Mouse (Mus musculus): ENCODE results near the gene Tas2r114. TPM values are rescaled to one million over a fixed set of nuclear protein-coding genes. Genes with fewer than 3 reads are reported as not detected.

The Tas2r114 gene
- total and polyA plus RNA-seq, 3 experiments = not detected

DNA sequence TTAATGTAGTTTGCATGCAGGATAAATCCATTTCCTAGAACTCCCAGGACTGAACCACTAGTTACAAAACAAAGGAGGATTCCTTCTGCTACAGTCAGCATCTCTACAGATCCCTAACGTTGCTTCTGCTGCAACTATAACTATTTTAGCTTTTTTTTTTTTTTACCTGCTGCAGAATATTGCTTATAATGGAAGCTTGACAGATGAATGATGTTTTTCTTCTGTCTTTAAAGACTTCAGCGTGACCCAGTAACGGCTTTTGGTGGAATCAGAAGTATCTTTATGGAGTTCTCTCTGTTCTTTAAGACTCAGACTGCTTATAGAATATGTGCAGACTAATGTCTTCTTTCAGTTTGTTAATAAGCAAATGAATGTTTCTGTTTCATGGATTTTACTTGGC is 11.1 kb downstream of the Tas2r114 start, which contains the start of gene Tas2r106:
TSS of gene Tas2r106 (minus strand) at position 101 of the 400 bp plus-strand sequence.
- Histone ChIP-seq H3K36me3 (replicated peaks in 1 of 2; ENCODE audit: control insufficient read depth in 1 of 2, insufficient read depth in 1 of 2, low read length in 1 of 2) (no peaks in the 10 kb centered on the region), H3K4me2 (ENCODE audit: insufficient read depth, low read depth, poor library complexity, severe bottlenecking) (no peak within 1 kb of the TSS), H3K9me3 (replicated peaks; ENCODE audit: low read length) (peaks cover 17% of the 10 kb centered on the region), H3K27me3 (replicated peaks) (no peaks in the 10 kb centered on the region), H3K27ac (ENCODE audit: insufficient read depth, low read depth) (no peak within 1 kb of the TSS), H3K4me3 (replicated peaks in 1 of 3; ENCODE audit: low read depth in 2 of 3, low read length in 2 of 3, poor library complexity in 1 of 3) (no peak within 1 kb of the TSS), H3K79me2 (replicated peaks; ENCODE audit: control insufficient read depth, extremely low read depth, insufficient read depth, poor library complexity, severe bottlenecking) (no peaks in the 10 kb centered on the region), H3K4me1 (ENCODE audit: control insufficient read depth in 1 of 2, insufficient read depth in 2 of 2) (no peaks in the 10 kb centered on the region), H3K9ac (ENCODE audit: insufficient read depth, low read depth) (no peak within 1 kb of the TSS)
- TF ChIP-seq MAZ (IDR thresholded peaks at IDR 0.05; ENCODE audit: low read depth, low read length) (no peak), JUND (conservative IDR thresholded peaks at IDR 0.05; ENCODE audit: low read depth, low read length) (no peak), MAFK (IDR thresholded peaks at IDR 0.05; ENCODE audit: insufficient replicate concordance, low read length) (no peak), E2F4 (IDR thresholded peaks at IDR 0.05; ENCODE audit: insufficient replicate concordance, low read depth, low read length) (no peak), PAX5 (IDR thresholded peaks at IDR 0.05; ENCODE audit: low read length) (no peak), POLR2A (IDR thresholded peaks at IDR 0.05; ENCODE audit: low read depth, low read length) (no peak), RCOR1 (conservative IDR thresholded peaks at IDR 0.05; ENCODE audit: low read depth, low read length) (no peak), UBTF (IDR thresholded peaks at IDR 0.05; ENCODE audit: low read depth, low read length) (no peak)
- no peak for DNase-seq (ENCODE audit: extremely low read depth)
- in situ Hi-C loops (cut with MboI; ENCODE audit: low pct_ligation_motif_present, low pct_unique_long_range_greater_than_20kb, low sequenced_read_pairs) (no loop called here), dilution Hi-C loops (cut with MboI; ENCODE audit: extremely low pct_ligation_motif_present, extremely low pct_unique_long_range_greater_than_20kb, low sequenced_read_pairs) (no loop called here)

DNA sequence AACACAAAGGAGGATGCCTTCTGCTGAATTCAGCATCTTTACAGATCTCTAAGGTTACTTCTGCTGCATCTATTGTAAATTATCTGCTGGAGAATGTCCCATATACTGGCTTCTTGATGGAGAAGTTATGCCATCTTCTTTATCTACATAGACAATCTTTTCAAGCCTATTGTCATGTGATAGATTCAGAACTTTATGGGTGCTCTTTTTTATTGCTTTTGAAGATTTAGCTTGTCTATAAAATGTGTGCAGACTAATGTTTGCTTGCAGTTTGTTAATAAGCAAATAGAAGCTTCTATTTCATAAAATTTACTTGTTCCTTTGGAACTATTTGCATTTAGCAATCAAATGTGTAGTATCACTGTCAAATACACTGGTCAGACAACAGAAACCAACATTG is 29.8 kb downstream of the Tas2r114 start, which contains the start of gene Tas2r107:
TSS of gene Tas2r107 (minus strand) at position 101 of the 400 bp plus-strand sequence.
- Histone ChIP-seq H3K27ac (ENCODE audit: insufficient read depth, low read depth) (no peak within 1 kb of the TSS), H3K79me2 (replicated peaks; ENCODE audit: control insufficient read depth, extremely low read depth, insufficient read depth, poor library complexity, severe bottlenecking) (no peaks in the 10 kb centered on the region), H3K4me3 (replicated peaks in 1 of 3; ENCODE audit: low read depth in 2 of 3, low read length in 2 of 3, poor library complexity in 1 of 3) (no peak within 1 kb of the TSS), H3K9me3 (replicated peaks; ENCODE audit: low read length) (peaks cover 10% of the 10 kb centered on the region), H3K4me1 (ENCODE audit: control insufficient read depth in 1 of 2, insufficient read depth in 2 of 2) (no peaks in the 10 kb centered on the region), H3K9ac (ENCODE audit: insufficient read depth, low read depth) (no peak within 1 kb of the TSS), H3K27me3 (replicated peaks) (no peaks in the 10 kb centered on the region), H3K36me3 (replicated peaks in 1 of 2; ENCODE audit: control insufficient read depth in 1 of 2, insufficient read depth in 1 of 2, low read length in 1 of 2) (no peaks in the 10 kb centered on the region), H3K4me2 (ENCODE audit: insufficient read depth, low read depth, poor library complexity, severe bottlenecking) (no peak within 1 kb of the TSS)
- DNase-seq (ENCODE audit: extremely low read depth) = no peak
- in situ Hi-C loops (cut with MboI; ENCODE audit: low pct_ligation_motif_present, low pct_unique_long_range_greater_than_20kb, low sequenced_read_pairs) = no loop called here
- dilution Hi-C loops (cut with MboI; ENCODE audit: extremely low pct_ligation_motif_present, extremely low pct_unique_long_range_greater_than_20kb, low sequenced_read_pairs) = no loop called here
- TF ChIP-seq TCF12 (IDR thresholded peaks at IDR 0.05; ENCODE audit: low read depth, low read length) (no peak), CHD2 (IDR thresholded peaks at IDR 0.05; ENCODE audit: low read length) (no peak), GABPA (IDR thresholded peaks at IDR 0.05; ENCODE audit: insufficient replicate concordance, low read depth, low read length) (no peak), ZC3H11A (IDR thresholded peaks at IDR 0.05; ENCODE audit: low read depth, low read length) (no peak), CTCF (conservative IDR thresholded peaks at IDR 0.05 in 1 of 2, IDR thresholded peaks at IDR 0.05 in 1 of 2; ENCODE audit: low read depth in 2 of 2, low read length in 2 of 2) (no peak), ZKSCAN1 (IDR thresholded peaks at IDR 0.05; ENCODE audit: borderline replicate concordance, low read depth, low read length) (no peak), JUN (IDR thresholded peaks at IDR 0.05; ENCODE audit: insufficient read depth, low read depth, low read length) (no peak), MAFK (IDR thresholded peaks at IDR 0.05; ENCODE audit: insufficient replicate concordance, low read length) (no peak), PAX5 (IDR thresholded peaks at IDR 0.05; ENCODE audit: low read length) (no peak), SIN3A (IDR thresholded peaks at IDR 0.05; ENCODE audit: low read length) (no peak), RAD21 (IDR thresholded peaks at IDR 0.05; ENCODE audit: low read depth, low read length) (no peak), ZMIZ1 (IDR thresholded peaks at IDR 0.05; ENCODE audit: low read depth, low read length) (no peak), UBTF (IDR thresholded peaks at IDR 0.05; ENCODE audit: low read depth, low read length) (no peak), IRF4 (IDR thresholded peaks at IDR 0.05; ENCODE audit: low read depth, low read length) (no peak), HCFC1 (IDR thresholded peaks at IDR 0.05; ENCODE audit: low read depth, low read length) (no peak), MAX (IDR thresholded peaks at IDR 0.05; ENCODE audit: low read length) (no peak), E2F4 (IDR thresholded peaks at IDR 0.05; ENCODE audit: insufficient replicate concordance, low read depth, low read length) (no peak)

Other genes starting within 250 kb of the Tas2r114 start
- gene 5430401F13Rik, start 203.7 kb downstream of the Tas2r114 start, total RNA-seq (2012; rRNA removed) = not detected in 2 replicates
- not detected in 2 replicates for gene 5430401F13Rik, start 203.7 kb downstream of the Tas2r114 start, total RNA-seq (2014; rRNA removed)
- gene 5430401F13Rik, start 203.7 kb downstream of the Tas2r114 start, polyA plus RNA-seq (2012; ENCODE audit: insufficient read length, low read depth) = not detected in 2 replicates
- not detected in 2 replicates for gene Gm6619, start 203.7 kb downstream of the Tas2r114 start, total RNA-seq (2012; rRNA removed)
- gene Gm6619, start 203.7 kb downstream of the Tas2r114 start, total RNA-seq (2014; rRNA removed) = not detected in 2 replicates
- gene Gm6619, start 203.7 kb downstream of the Tas2r114 start, polyA plus RNA-seq (2012; ENCODE audit: insufficient read length, low read depth) = not detected in 2 replicates
- gene Tas2r130, start 59.2 kb downstream of the Tas2r114 start, total RNA-seq (2012; rRNA removed) = not detected in 2 replicates
- gene Tas2r130, start 59.2 kb downstream of the Tas2r114 start, total RNA-seq (2014; rRNA removed) = not detected in 2 replicates
- not detected in 2 replicates for gene Tas2r130, start 59.2 kb downstream of the Tas2r114 start, polyA plus RNA-seq (2012; ENCODE audit: insufficient read length, low read depth)
- not detected in 2 replicates for gene Tas2r107, start 29.9 kb downstream of the Tas2r114 start, total RNA-seq (2012; rRNA removed)
- gene Tas2r107, start 29.9 kb downstream of the Tas2r114 start, total RNA-seq (2014; rRNA removed) = not detected in 2 replicates
- not detected in 2 replicates for gene Tas2r107, start 29.9 kb downstream of the Tas2r114 start, polyA plus RNA-seq (2012; ENCODE audit: insufficient read length, low read depth)
- gene Tas2r106, start 11.2 kb downstream of the Tas2r114 start, total RNA-seq (2012; rRNA removed) = not detected in 2 replicates
- gene Tas2r106, start 11.2 kb downstream of the Tas2r114 start, total RNA-seq (2014; rRNA removed) = not detected in 2 replicates
- not detected in 2 replicates for gene Tas2r106, start 11.2 kb downstream of the Tas2r114 start, polyA plus RNA-seq (2012; ENCODE audit: insufficient read length, low read depth)
- not detected in 2 replicates for gene Tas2r104, start 4.3 kb downstream of the Tas2r114 start, total RNA-seq (2012; rRNA removed)
- not detected in 2 replicates for gene Tas2r104, start 4.3 kb downstream of the Tas2r114 start, total RNA-seq (2014; rRNA removed)
- not detected in 2 replicates for gene Tas2r104, start 4.3 kb downstream of the Tas2r114 start, polyA plus RNA-seq (2012; ENCODE audit: insufficient read length, low read depth)
- gene Tas2r105, start 2.6 kb downstream of the Tas2r114 start, total RNA-seq (2012; rRNA removed) = not detected in 2 replicates
- gene Tas2r105, start 2.6 kb downstream of the Tas2r114 start, total RNA-seq (2014; rRNA removed) = not detected in 2 replicates
- not detected in 2 replicates for gene Tas2r105, start 2.6 kb downstream of the Tas2r114 start, polyA plus RNA-seq (2012; ENCODE audit: insufficient read length, low read depth)